Mouse (Mus musculus): Measurements from ENCODE around the gene Lbhd1.
"Not testable (repeated sequence)": the region's sequence is repeated elsewhere in the genome, so short reads cannot be mapped to it uniquely, and the experiment has no call there.

Gene Lbhd1

DNA sequence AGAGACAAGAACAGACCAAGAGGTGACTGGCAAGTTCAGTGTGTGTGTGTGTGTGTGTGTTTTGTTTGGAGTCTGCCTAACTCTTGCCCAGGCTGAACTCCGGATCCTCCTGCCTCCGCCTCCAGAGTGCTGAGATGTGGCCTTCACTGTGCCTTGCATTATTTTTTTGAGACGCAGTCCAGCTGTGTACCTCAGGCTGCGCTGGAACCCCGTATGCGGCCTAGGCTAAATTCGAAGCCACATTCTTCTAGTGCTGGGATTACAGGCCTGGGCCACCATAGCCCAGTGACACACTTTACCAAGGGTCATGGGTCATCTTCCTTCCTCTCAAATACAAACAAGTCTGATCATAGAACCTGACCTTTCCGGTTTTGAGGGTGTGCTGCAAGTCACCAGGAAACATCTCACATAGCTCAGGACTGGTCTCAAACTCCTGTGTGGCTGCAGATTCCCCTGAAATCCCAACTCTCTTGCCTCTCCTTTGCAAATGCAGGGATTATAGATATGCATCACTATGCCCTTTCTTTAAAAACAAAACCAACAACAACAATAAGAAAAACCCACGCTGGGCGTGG is 11.2 kb upstream of the Lbhd1 start:
- DNase-seq = no peak

DNA sequence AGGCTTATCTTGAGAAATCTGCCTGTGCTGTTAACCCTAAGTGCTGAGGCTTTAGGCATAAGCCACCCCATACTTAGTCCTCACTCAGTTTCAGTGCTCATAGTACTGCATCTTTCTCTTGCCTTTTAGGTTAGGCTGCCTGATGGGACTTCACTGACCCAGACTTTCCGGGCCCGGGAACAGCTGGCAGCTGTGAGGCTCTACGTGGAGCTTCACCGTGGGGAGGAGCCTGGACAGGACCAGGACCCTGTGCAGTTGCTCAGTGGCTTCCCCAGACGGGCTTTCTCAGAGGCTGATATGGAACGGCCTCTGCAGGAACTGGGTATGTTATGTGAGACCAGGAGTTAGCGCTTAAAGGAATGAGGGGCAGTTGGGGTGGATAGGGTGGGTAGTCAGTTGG is 8.5 kb upstream of the Lbhd1 start:
- DNase-seq = no peak

DNA sequence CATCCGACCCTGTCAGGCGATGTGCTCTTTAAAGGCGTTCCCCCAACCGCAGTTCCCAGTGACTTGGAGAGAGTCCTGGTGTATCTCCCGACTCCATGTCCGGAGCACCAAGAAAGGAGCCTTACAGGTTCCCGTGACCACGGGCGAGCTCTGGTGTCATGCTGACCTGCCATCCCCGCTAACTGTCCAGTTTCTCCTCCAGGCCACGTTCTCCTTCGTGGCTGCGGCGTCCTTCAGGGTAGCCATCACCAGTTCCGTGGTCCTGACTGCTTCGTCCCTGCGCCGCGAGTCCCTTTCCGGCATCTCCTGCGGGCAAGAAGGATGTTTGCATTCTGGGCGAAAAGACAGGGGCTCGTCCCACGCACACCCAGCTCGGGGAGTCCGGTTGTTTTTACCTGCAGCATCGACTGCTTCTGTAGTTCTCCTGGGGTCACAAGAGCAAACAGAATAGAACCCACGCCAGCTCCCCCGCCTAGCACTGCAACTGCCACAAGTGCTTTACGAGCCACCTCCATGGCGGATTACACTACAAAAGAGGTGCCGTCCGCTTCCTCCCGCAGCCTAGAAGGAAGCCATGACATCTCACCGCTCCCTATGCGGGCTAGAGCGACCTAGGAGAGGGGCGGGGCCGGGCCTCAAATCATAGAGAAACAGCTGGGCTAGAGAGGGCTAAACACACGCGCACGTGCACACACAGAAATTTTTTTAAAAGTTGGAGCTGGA is 3.1 kb upstream of the Lbhd1 start, which contains the start of gene Uqcc3:
Uqcc3 (minus strand) TSS at position 613 of the 723 bp plus-strand sequence.
- peak; percentile 93 for DNase-seq

DNA sequence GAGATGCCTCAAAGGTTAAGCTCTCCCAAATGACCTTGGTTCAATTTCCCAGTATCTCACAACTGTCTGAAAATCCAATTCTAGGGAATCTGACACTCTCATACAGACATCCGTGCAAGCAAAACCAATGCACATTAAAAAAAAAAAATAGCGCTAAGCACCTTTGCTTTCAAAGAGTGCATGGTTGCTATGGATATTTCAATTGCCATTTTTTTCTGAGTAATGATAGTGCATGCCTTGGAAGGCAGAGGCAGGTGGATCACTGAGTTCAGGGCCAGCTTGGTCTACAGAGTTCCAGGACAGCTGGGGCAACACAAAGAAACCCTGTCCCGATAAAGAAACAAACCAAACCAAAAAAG is 2.5 kb upstream of the Lbhd1 start:
- no peak for DNase-seq

DNA sequence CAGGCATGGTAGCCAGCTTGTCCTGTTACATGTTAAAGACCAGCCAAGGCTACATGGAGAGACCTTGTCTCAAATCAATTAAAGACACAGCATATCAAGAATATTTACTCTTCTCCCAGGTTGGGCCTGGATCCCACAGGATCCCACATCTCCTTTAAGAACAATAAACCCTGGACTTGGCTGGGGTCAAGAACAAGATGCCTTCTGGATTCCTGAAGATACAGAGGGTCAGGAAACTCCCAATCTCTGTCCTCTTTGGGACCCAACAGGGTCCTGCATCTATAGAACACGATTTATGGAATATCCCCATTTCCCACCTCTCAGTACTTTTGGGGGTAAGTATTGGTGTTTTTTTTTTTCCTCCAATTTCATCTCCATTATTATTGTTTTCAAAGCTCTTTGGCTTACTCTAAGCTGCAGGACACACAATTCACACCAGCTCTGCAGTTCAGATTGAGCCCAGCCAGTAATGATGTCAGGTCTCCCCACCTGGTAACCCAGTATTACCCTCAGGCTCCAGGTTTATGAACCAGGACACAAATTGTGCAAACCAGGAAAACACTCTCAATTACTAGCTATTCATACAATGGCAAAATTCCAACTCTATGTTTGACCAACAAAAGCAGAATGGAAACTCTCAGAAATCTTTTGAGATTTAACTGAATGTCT is 3.5 kb downstream of the Lbhd1 start:
- no peak for DNase-seq

DNA sequence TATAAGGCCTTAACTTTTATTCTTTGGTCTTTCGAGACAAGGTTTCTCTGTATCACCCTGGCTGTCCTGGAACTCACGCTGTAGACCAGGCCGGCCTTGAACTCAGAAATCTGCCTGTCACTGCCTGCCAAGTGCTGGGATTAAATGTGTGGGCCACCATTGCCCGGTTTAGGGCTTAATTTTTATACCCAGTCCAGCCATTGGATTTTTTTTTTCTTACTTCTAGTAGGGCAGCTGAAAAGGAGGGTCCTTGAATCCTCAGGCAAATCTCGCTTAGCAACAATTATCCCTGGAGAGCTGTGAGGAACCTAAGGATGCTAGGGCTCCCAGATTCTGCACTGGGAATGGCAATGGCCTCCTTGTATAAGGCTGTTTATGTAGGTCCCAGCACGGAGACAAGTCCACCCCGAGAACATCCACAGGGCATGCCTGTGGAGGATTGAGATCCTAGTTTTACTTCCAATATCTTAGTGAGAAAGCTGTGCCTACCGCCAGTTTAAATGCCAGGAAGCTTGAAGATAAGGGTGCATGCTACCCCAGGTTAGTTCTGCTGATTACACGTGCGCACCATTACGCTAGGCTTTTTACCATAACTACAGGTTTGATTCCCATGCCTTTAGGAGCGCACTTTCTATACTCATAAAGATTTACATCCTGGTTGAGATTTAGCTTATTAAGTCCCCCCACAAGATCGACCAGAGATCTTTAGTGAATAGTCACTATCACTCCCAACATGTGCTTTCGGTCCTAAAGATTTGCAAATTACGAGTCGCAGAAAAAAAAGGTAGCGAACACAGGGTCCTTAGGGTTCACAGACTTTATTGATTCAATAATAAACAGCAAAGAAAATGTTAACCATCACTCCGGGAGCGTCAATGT is 4.3 kb downstream of the Lbhd1 start:
- no peak for DNase-seq

DNA sequence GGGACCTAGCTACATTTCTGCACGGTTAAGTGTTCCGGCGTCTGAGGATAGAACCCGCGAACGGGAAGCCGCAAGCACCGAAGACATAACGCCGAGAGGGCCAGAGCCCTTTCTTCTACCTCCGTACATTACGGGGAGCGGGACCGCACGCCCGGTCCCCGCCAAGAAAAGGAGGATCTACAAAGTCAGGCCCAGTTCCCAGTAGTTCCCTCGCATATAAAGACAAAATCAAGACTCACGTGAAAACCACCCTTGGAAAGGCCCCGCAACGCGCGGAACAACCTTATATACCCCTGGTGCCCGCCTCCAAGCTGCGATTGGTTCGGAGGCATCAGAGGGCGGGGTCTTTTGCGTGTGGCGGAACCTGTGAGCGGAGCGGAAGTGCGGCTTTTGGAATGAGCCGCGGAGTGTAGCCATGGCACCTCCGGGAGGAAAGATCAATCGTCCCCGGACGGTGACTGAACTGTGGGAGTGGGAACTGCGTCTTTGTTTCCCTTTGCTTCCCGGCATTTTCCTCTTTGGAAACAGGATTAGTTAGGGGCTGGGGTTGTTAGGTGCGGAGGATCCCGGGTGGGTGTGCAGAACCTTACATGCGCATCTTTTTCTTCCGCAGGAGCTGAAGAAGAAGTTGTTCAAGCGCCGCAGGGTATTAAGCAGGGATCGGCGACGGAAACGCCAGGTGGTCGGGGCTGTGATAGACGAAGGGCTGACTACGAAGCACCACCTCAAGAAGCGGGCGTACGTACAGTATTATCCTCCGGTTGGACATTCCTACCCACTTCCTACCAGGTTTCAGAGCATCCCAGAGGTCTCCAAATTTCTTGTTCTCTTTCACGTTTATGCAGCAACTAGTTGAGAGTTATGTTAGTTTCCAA is 5.2 kb downstream of the Lbhd1 start, which contains the start of the genes 1810009A15Rik and Gm49416:
1810009A15Rik (plus strand) TSS at position 343 of the 875 bp plus-strand sequence.
Gm49416 (plus strand) TSS at position 416 of the 875 bp plus-strand sequence.
- DNase-seq = peak; percentile 95 to 96

DNA sequence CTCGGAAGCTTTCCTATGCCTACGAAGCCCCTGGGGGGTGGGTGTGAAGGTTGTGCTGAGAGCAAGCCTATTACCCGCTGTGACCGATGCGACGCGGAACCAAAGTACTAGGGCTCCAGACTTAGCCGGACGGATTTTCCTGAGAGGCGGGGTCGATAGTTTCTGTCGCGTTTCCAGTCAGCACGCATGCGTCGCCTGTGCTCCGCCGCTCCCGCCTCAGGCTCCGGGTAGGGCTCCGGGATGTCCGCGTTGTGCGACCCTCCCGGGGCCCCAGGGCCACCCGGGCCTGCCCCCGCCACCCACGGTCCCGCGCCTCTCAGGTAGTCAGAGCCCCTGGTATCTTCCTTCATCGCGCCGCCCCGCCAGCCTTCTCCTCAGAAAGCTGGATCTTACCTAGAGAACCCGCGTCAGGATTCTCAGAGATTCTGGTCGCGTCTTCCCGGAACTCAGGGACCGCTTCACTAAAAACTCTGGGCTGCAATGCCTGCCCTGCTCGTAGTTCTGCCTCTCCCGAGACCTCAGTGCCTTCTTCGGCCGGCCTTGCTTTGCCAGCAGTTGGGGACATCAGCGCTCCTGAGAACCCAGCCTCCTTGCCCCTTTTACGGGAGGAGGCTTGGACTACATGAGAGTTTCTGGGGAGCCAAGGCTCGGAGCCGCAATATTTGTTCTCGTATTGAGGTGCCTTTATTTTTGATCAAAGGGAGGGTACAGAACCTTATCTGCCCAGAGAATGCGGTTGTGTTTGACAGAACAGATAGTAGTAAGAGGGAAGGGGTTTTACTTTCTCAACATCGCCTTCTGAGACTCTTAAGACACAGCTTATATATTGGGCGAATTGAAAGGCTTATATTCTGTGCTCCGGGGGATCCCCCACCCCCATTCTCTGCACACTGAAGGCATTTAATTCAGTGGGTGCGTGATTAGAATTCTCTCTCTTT is 9.6 kb downstream of the Lbhd1 start, which contains the start of gene Ints5:
Ints5 (plus strand) TSS at position 177 of the 938 bp plus-strand sequence.
- peak; percentile 86 for DNase-seq

DNA sequence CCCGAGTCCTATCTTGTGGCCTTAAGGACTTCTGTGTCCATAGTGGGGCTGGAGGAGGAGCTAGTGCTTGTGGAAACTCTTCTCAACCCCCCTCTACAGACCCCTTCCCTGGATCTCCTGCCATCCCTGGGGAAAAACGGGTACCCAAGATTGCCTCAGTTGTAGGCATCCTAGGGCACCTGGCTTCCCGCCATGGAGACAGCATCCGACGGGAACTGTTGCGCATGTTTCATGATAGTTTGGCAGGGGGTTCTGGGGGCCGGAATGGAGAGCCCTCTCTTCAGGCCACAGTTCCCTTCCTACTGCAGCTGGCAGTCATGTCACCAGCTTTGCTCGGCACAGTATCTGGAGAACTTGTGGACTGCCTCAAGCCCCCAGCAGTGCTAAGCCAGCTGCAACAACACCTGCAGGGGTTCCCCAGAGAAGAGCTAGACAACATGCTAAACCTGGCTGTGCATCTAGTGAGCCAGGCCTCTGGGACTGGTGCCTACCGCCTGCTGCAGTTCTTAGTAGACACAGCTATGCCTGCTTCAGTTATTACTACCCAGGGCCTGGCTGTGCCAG is 11.9 kb downstream of the Lbhd1 start:
- DNase-seq = no peak

DNA sequence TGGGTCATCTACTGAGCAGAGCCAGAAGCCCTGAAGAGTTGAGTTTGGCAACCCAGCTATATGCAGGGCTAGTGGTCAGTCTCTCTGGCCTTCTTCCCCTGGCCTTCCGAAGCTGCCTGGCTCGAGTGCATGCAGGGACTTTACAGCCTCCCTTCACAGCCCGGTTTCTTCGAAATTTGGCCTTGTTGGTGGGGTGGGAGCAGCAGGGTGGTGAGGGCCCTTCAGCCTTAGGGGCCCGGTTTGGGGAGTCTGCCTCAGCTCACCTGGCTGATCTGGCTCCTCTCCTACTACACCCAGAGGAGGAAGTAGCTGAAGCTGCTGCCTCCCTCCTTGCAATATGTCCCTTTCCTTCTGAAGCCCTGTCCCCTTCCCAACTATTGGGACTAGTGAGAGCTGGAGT is 12.7 kb downstream of the Lbhd1 start:
- DNase-seq = not testable (repeated sequence)

DNA sequence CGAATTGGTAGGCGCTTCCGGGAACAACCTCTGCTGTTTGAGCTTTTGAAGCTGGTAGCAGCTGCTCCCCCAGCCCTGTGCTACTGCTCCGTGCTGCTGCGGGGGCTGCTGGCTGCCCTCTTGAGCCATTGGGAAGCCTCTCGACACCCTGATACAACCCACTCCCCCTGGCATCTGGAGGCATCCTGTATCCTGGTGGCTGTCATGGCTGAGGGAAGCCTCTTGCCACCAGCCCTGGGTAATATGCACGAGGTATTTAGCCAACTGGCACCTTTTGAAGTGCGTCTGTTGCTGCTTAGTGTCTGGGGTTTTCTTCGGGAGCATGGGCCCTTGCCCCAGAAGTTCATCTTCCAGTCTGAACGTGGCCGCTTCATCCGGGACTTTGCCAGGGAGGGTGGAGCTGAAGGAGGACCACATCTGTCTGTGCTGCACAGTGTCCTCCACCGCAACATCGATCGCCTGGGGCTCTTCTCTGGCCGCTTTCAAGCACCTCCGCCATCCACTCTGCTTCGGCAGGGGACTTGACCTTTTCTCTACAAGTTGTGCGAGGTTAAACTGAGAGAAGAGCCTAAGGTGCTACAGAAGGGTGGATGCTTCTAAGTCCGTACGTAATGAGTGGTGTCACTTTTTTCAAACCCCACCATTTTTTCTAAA is 13.8 kb downstream of the Lbhd1 start:
- DNase-seq = peak; percentile 26 to 39

DNA sequence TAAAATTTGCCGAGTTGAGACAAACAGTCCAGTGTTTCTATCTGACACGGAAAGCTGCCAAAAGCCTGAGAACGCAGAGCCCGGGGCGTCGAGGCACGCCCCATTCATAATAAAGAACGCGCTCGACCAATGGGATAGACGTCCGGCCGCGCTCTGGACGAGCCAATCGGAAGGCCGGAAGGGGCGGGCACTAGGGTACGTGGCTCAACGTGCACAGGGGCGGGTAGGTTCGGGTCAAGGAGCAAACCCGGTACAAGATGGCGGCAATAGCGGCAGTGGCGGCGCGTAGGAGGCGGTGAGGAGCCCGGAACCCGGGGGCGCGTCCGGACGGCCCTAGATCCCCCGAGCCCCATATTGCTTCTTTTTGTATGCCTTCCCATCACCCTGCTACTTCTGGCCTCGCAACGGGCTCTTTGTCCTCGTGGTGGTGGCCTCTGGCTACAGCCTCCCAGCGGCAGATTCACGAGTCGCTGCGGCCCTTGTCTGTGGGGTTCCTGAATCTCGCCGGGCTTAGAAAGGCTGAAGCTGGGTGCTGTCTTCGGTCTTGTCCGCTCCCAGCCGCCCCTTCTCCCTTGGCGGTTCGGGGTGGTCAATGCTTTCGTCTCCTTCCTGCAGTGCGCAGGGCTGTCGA is 14.4 kb downstream of the Lbhd1 start, which contains the start of gene Ganab:
Ganab (plus strand) TSS at position 207 of the 631 bp plus-strand sequence.
- peak; percentile 97 to 98 for DNase-seq

DNA sequence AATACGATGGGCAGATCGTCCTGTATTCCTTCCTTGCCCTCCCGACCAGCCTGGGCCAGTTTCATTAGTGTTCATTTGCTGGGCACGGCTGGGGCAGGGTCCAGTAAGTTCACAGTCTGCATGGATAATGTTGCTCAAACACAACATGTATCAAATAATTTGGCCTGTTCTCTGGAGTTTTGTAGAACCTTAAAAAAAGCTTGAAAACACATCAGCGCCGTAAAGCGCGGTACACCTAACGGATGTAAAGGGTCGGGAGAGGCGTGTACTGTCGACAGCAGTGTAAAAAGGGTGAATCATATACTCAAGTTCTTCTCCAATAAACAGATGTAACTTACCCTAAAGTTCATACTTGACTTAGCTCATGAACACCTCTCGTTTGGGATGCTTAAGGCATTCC is 15.0 kb downstream of the Lbhd1 start:
- DNase-seq = no peak

DNA sequence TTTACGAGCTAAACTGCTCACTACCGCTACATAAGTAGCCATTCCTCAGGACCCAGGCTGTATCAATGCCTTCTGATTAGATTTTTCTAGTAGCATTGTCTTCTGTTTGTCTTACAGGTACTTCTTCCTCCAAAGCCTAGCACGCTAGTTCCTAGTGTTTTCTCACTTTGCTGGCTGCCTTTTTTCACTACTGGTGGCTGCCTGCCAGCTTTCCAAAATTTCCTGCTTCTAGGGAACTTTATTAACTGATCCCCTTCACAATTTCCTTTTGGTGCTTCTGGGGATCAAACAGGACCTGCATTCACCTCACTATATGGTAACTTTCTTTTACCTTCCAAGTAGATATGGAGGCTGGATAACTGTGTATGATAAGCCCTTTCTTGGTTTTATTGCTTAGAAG is 15.5 kb downstream of the Lbhd1 start:
- DNase-seq = no peak

DNA sequence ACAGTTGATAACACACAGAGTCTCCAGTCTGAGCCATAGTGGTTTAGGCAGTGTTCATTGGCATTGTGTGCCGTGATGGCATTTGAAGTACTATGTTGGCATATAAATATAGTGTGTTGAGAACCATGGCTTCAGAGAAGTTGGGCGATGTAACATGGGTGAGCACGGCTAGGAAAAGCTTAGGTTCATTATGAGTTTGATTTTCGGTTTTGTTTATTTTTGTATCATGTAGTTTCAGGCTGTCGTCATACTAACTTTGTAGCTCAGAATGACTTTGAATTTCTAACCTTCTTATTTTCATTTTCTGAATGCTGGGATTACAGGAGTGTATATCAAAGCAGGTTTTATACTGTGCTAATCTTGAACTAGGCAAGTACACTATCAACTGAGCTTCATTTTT is 19.9 kb downstream of the Lbhd1 start:
- no peak for DNase-seq

DNA sequence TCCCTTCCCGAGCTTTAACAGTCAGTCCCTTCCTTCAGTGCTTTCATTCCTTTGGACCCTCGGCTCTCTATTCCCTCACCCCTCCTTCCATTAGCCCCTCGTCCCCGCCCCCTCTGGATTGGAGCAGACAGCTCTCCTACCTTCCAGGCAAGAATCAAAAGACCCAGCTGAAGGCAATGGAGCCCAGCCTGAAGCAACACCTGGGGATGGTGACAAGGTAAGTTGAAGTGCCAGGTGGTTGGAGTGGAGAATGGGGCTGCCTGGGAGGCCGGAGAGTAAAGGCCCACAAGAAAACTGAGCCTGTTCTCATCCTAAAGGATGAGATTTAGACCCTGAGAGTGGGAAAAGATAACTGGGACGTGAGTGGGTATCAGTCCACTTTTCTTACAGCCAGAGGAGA is 25.0 kb downstream of the Lbhd1 start:
- DNase-seq = no peak

DNA sequence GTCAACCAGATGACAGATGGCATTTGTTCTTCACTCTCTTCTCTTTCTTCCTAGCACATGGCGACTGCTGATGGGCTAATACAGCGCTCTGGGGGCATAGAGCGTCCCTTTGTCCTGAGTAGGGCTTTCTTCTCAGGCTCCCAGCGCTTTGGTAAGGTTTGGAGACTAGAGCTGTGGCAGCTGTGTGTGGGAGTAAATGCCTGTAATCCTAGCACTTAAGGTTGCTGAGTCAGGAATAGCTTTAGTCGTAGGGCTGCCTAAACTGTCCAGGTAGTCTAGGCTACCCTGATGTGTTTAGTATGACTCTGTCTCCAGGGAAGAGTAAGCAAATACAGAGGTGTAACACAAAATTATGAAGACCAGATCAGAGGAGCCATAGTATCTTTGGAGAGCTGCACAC is 28.3 kb downstream of the Lbhd1 start:
- no peak for DNase-seq

DNA sequence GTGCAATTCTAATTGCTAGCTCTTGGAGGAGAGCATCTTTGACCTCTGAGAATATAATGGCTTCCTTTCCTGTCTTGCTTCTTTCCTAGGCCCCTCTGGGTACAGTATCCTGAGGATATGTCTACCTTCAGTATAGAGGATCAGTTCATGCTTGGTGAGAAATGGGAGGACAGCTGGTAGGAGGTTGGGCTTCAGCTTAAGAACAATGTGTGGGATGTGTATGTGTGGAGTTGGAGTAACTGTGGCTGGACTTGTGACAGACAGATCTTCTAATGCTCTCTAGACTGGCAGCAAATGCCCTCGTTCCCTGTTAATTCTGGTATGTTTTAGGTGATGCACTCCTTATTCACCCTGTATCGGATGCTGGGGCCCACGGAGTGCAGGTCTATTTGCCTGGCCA is 30.7 kb downstream of the Lbhd1 start:
- DNase-seq = no peak

DNA sequence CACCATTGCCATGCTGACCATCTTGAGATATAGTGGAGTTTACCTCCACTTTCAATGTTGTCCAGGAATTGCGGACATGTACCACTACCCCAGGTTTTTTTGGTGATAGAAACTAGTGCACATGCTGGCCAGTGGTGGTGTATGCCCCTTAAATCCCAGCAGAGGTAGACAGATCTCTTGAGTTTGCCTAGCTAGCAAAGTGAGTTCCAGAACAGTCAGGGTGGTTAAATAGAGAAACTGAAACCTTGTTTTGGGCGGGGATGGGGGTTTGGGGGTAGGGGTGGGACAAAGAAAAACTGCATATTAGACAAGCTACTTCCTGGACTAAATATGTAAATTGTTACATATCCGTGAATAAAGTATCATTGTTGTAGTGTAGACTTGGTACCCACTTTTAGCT is 35.5 kb downstream of the Lbhd1 start:
- DNase-seq = no peak
